Mouse (Mus musculus) retina, adult 2 months (tissue): ENCODE data around the gene Park7.
"Not testable (repeated sequence)": the region's sequence is repeated elsewhere in the genome, so short reads cannot be mapped to it uniquely, and the experiment has no call there.

ENCODE experiments used
- DNase-seq: peaks from one replicate; pipeline ENCODE4 v3.0.0-alpha.2; 2012; ENCODE audit warnings: low read depth, low spot score

The Park7 gene

DNA sequence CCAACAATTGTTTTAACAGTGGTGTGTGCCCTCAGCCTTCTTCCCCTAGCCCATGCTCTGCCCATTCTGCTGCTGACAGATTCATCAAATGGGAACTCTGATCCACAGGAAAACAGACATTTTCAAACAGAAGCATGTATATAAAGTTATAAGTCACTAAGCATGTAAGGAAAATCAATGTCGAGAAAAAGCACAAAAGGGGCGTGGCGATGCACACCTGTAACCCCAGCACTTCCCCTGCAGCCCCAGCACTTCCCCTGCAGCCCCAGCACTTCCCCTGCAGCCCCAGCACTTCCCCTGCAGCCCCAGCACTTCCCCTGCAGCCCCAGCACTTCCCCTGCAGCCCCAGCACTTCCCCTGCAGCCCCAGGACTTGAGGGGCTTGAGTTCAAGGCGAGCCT lies 39.8 kb downstream of the Park7 start:
- DNase-seq, result not testable (repeated sequence)

- DNase-seq, result no peak
These were observed 41.6 kb downstream of the Park7 start for GRCm38 (mm10) chr4:150872681-150873080.

DNA sequence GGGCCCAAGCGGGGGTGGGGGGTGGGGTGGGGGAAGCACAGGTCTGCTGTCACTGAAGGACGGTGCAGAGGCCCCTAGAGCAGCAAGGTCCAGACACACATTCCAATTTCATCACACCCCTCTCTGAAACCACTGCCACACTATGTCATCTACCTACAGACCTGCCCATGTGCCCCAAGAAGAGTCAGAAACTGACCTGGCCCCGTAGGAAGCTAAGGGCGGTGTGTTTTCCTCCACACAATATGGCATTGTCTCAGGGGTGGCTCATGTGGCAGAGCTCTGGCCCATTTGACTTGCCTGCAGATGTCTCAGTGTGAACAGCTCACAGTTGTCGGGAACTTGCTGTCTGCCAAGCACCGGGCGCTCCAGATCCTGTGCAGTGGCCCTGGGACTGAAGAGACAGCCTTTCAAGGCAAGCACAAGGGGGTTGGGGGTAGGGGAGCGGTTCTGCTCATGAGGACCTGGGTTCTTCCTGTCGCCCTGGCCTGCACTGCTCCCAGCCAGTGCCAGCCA lies 42.0 kb downstream of the Park7 start:
- DNase-seq, result no peak

- DNase-seq, result no peak
These were observed 42.7 kb downstream of the Park7 start for GRCm38 (mm10) chr4:150871392-150872138.

GRCm38 (mm10) chr4:150870963-150871391 lies 43.3 kb downstream of the Park7 start:
- no peak for DNase-seq

GRCm38 (mm10) chr4:150869276-150870197 lies 44.7 kb downstream of the Park7 start:
- DNase-seq, result no peak

DNA sequence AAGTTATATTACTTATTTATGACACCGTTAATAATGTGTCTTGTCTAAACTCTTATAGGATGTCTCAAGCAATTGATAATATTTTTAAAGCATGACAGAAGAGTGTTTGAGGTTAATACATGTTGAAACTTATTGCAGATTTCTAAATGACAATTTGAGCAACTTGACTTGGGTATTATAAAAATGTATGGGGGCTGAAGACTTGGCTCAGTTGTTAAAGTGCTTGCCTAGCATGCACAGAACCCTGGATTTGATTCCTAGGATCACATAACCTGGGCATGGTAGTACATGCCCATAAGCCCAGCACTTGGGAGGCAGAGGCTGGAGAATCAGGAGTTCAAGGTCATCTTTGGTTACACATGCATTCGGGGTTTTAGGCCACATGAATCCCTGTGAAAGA lies 45.4 kb downstream of the Park7 start:
- no peak for DNase-seq

GRCm38 (mm10) chr4:150868161-150868560 lies 46.1 kb downstream of the Park7 start:
- DNase-seq, result no peak

GRCm38 (mm10) chr4:150866494-150866893 lies 47.7 kb downstream of the Park7 start:
- DNase-seq, result no peak

- no peak for DNase-seq
These were observed 48.2 kb downstream of the Park7 start for GRCm38 (mm10) chr4:150866069-150866468.

DNA sequence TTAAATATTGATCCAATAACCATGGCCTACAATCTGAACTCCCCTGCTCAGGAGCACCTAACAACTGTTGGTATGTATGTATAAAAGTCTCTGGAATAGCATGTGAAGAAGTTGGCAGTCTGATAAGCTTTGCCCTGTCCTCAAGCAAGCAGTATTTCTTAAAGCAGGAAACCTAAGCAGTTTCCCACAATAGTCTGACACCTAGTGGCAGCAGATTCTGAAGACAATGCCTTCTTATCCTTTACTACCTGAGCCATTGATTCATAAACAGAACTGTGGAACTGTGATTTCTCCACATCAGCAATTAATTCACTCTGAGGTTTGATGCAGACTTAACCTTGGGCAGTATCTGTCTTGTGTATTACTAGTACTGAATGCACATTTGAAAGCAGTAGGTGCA lies 48.9 kb downstream of the Park7 start:
- DNase-seq, result no peak

DNA sequence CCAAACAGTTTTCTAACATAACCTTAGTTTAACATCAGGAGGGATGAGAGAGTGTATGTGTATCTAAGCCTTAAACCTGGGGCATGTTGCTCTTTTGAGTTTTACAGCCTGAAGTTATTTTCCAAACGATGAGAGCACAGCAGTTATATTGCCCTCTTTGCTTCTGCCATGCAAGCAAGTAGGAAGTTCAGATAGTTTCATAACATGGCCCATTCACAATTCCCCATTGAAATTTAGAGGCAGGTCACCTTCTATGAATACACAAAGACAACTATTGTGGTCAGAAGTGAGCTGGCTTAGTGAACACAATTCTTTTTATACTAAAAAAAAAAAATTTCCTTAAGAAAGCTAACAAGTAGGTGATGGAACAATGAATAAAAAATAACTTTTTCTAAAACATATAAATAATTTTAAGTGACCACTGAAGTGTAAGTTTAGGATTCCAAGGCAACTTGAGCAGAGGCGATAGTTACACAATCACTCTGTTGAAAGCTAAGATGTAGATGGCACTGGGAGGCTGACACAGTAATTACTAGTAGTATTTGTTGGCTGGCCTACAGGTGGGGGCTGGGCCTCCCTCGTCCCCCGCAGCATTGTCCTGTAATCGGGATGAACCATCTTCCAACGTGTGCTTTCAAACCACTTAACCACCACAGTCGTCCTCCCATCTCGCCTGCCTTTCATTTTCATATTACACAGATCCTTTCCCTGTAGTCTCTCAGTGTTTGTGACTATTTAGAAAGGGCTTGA lies 51.4 kb downstream of the Park7 start:
- DNase-seq, result no peak

- no peak for DNase-seq
These were observed 53.1 kb downstream of the Park7 start for GRCm38 (mm10) chr4:150861161-150861560.

DNA sequence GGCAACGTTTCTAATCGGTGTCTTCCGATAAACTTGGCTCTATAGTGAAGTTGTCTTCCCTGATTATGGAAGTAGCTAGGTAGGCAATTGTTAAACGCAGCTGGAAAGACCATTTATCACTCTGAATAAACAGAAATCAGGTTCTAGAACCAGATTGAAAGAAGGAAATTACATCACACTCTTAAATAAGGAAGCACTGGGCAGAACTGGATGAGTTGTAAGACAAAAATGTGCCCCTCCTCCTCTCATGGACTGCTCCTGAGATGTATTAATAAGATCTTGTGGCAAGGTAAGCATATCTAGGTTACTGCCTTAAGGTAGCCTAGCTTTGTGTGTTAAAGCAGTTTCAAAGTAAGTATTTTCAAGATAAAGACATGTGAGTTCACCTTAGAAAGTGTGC lies 53.7 kb downstream of the Park7 start:
- no peak for DNase-seq

GRCm38 (mm10) chr4:150855346-150855745 lies 58.9 kb downstream of the Park7 start:
- no peak for DNase-seq

DNA sequence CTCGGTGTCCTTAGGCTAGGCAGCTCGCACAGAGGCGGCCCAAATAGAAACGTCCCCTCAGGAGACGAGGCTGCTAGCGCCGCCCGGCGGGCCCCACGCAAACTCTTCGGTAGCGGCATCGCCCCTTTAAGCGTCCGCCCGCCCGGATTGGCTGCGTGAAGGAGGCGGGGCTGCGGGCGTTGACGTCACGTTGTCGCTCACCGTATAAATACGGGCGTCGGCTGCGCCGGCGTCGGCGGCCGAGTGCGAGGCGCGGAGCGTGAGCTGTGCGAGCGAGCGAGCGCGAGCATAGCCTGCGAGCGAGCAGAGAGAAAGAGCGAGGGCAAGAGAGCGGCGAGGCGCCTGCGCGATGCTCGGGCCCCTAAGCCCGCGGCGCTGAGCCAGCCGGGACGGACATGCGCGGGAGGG lies 59.4 kb downstream of the Park7 start:
- peak; percentile 83 for DNase-seq

DNA sequence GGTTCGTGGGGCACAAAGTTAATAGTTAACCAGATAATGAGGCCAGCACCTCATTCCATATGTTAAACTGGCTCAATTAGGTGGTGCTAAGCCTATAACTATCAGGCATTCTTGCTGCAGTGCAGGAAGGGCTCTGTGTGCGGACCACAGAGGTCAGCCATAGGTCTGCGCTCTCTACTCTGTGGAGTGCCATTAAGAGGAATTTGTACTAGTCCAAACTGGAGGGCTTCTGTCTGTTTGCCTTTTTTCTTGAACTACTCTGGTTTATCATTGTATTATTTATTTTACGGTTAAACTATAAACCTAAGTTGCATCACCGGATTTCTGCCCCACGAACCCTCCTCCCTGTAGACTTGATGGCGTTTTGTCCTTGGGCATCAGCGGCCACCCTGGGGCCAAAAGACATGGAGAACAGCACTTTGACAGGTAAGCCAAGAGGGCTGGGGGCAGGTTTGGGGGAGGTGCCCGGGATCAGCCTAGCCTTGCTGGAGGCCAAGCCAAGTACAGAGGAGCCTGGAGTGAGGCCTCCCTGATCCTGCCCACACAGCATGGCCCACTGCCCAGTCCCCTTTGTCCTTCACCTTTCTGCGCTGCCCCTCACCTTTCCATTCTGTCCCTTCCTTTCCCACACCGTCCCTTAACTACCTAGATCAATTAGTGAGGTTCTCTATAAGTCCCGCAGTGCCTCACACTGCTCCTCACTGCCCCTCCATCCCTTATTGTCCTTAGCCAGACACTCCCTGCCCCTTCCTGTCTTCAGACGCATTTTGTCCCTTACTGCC lies 60.4 kb downstream of the Park7 start, which contains the start of gene Errfi1:
Gene Errfi1 (plus strand): TSS at position 240 of the 782 bp plus-strand sequence.
- DNase-seq, result no peak

DNA sequence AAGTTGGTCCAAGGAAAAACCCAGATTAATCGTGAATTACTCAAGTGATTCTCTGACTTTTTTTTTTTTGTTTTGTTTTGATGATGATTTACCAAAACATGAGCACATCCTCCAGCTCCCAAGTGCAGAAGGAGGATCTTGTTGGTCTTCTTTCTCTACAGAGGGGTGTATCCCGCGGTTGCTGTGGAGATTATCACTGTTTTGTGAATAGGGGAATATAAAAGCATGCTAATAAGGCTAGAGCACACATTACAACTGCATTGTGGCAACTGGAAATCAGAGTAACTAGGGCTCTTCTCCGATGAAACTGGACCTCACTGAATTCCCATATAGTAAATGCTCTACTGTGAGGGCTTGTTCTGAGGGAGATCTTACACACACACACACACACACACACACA lies 61.8 kb downstream of the Park7 start:
- no peak for DNase-seq

- no peak for DNase-seq
These were observed 62.2 kb downstream of the Park7 start for GRCm38 (mm10) chr4:150852045-150852444.

GRCm38 (mm10) chr4:150850893-150851292 lies 63.3 kb downstream of the Park7 start:
- no peak for DNase-seq

DNA sequence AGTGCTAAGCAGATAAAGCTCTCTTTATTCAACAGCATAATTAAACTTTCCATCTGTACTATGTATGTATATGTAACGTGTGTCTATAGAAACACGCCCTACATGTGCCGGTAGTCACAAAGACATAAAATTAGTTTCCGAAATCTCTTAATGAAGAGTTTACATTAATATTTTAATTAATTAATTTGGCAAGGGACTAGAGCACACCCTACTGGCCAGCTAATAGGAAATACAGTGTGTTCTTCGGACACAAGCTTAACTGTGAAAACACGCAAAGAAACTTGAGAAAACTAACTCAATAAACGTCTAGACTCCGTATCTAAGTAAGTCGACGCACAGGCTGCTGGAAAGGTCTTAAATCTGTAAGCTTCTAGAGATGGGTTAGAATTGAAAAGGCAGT lies 64.3 kb downstream of the Park7 start:
- no peak for DNase-seq
